Mouse (Mus musculus) spleen, postnatal 4 days (tissue): ENCODE measurements at regions not wholly inside any gene's neighbourhood (a gene's known extent, or its start where the extent isn't known, plus 50 kb on each side); places are given as distances from the start of the nearest gene placed in this dataset.
"Not testable (repeated sequence)": the region's sequence is repeated elsewhere in the genome, so short reads cannot be mapped to it uniquely, and the experiment has no call there.

Experiments
- DNase-seq, 2 experiments: peaks; one replicate each; pipeline ENCODE4 v3.0.0; 2022; ENCODE audit warnings: low spot score in 2 of 2

DNA sequence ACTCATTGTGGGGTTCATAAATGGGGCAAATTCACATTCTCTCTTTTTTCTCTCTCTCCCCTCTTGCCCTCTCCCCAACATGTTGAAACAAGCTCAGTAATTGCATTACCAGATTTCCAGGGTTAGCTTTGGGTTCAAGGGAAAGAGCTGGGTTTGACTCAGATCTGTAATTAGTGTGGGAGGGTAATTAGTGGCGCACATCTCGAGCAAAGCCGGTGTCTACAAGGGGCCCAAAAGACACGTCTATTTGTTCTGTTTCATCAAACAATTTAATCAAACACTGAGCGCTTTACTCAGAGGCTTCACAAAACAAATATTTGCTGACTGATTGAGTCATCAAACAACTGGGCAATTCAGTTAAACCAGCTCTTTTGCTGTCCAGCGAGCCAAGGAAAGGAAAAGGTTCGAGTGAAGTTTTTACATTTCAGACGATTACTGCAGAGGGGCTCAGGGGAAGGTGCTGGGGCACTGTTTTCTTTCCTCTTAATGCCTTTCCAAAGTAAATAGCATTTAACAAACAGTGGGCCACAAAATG, 193.6 kb upstream of the Six2 start:
- no peak for DNase-seq

DNA sequence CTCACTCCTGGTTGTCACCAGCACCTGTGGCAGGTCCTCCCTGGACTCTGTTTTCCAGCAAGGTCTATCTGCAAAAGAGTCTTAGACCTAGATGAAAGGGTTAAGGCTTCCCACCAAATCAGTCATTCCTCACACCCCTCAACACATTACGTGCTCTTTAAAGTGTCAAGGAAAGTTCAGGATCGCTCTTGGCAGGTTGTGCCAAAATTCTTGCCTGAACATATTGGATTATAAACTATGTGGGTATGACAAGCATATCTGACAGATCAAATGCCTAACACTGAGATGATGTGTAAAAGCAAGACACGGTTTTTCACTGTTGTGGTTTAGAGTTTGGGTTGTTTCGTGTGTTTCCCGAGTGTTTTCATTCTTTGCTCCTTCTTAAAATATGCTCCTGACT, 193.0 kb upstream of the Six2 start:
- DNase-seq: no peak

DNA sequence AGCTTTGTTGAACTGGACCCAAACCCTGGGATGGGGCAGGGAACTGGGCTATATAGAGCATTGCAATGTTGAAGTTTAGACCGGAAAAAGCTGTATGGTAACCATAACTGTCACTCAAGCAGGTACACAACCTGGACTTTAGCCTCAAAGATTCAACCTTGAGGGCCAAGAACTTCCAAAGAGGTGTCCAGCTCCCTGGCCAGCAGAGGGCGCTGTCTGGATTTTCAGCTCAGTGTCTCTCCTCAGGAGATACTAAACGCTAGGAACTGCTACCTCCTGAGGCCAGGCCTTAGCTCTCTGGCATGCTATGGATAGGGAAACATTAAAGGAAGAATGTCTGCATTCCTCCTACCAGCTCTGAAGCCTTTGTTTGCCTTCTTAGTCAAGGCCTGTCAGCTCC, 189.4 kb upstream of the Six2 start:
- DNase-seq: peak; percentile 30 to 80

DNA sequence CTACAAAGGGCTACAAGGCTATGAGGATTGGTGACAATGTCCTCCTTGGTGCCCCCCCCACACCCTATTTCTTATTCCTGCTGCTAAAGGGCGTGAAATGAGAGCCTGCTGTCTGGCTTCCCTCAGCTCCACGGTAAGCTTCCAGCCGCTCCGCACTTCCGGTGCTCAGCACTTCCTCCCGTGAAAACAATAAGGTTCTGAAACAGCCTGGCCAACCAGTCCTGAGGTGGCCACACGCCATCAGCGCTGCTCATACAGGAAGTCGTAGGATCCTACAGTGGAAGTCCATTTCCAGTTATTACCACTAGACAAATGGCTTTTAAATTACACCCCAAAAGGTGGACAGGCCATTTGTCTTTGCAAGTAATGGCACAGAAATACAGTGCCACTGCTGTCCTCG, 188.8 kb upstream of the Six2 start:
- no peak for DNase-seq

DNA sequence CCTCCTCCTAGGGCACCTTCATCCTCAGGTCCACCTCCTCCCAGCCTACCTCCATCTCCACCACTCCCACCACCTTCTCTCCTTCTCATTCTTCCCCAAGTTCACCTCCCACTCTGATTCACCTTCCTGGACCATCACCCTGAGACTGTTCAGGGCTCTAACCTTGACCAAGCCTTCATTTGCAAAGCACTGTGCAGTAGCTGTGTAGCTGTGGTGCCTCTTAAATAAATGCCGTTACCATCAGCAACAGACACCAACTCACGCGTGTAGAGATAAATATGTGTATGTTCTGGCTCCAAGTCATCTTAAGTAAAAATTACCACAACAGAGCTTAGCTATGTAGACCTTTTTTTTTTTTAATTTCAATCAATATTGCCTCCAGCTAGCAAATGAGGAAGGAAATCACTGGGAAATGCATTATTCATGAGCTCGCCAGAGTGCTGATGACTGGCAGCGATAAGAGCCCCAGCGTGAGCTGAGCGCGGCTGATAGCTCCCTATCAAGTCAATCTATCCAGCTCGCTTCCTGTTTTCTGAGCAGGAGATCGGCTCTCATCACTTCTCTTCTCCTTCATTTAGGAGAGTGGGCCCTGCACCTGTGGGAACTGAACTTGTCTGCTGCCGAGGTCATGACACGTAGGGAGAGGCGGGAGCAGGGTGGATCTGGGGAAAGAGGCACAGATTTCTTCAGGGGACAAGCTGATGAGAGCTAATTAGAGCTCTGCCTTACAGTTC, 185.9 kb upstream of the Six2 start:
- DNase-seq: no peak

DNA sequence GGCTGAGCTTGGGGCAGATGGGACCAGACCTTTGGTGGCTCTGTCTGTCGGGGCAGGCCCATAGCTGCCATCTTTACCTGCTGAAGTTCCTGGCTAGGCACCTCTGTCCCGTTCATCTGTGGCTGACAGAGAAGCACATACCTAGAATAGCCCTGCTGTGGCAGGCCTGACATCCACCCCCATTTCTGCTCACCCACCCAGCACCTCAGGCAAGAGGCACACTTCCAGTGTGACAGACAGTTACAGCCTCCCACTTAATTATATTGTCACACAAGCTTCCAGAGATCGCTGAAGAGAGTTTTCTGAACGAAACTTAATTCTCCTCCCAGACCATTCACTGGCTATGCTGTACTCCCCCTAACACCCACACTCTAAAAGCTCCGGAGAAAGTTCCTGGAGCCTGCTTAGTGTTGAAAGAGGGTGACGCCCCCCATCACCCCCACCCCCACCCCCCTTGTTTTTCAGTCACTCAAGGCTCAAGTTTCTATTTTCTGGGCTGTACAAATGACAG, 184.9 kb upstream of the Six2 start:
- DNase-seq: no peak

DNA sequence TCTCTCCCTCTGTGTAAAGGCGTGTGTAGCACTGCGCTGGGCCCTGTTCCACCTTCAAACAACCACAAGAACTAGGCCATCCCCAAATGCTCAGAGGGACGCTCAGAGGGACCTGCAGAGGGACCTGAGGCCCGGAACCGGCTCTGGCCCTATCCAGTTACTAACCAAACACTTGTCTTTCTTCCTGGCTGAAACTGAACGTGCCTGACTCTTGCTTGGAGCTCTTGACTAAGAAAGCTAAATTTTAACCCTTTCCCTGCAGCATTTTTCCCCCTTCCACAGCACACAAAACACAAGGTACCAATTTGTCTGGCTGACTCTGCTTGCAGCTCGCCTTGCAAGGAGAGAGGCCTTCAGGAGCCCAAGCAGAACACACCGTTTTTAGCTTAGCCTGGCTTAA, 182.3 kb upstream of the Six2 start:
- no peak for DNase-seq

DNA sequence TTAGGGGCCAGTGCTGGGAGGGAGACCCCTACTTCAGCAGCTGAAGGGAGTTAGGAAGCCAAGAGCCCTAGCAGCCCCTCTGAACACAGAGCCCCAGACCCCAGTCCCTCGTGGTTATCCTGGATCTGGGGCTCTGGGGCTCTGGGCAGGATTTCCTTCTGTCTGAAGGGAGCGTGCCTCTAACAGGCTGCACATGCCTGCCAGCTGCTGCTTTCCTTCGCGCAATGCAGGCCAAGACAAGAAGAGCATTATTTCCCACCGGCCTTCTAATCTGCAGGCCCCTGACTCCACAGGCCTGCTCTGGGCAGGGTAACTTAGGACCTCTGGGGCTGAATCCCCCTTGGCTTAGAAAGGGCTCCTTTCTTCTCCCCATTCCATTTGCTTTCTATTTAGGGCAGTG, 181.1 kb upstream of the Six2 start:
- DNase-seq: no peak

DNA sequence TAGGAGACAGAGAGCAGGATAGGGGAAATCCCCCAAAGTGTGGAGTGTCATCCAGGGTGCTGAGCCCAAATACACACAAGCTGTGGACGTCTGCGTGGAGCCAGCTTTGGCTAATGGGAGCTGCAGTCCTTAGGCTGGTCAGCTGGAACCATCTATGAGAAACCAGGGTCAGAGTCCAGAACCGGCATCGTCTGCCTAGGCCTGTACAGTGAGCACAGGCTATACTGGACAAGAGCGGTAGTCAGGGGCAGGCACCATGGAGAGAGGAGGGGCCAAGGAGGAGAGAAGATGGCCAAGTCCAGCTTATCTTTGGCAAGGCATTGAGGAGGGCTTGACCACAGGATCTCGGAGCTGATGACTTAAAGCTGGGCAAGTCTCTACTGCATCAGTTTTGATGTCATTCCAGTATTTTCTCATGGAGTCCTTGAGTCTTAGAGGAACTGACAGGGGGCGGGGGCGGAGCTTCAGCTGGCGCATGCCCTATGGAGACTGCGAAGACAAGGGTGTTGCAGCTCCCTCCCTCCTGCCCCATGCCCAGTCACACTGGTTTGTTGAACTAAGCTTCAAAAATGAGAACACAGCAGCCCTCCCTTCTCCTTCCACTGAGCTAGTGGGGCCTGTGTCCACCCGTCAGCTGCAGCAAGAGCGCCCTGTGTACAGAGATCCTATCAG, 180.0 kb upstream of the Six2 start:
- DNase-seq: no peak

DNA sequence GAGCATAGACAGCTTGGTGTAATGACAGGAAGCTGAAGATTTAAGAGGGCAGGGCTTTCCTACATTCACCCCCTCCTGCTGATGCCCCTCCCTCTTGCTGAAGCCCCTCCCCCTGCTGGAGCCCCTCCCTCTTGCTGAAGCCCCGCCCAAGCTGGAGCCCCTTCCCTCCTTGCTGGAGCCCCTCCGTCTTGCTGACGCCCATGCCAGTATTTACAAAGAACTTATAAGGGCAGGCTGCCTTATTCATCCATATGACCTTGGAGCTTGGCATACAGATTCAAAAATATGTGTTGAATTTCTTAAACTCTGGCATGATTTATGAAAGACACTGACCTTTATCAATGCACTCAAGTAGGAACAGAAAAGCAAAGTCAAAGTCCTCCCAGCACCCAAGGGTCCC, 178.5 kb upstream of the Six2 start:
- no peak for DNase-seq

DNA sequence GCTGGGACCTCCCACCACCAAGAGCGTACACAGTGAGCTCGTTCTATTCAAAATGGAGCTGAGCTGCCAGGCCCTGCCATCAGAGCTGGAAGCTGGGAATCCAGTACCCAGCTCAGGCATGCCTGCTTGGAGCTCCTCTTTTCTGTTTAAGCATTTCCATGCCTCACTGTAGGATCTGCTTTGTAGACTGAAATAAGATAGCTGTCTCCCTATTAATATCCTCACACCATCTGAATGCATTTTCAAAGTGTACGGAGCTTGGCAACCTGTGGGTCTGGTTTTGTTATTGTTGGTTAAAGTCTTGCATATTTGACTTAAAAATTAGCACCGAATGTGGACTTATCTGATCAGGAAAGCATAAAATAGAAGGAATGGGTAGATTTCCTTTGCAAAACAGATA, 177.9 kb upstream of the Six2 start:
- no peak for DNase-seq

DNA sequence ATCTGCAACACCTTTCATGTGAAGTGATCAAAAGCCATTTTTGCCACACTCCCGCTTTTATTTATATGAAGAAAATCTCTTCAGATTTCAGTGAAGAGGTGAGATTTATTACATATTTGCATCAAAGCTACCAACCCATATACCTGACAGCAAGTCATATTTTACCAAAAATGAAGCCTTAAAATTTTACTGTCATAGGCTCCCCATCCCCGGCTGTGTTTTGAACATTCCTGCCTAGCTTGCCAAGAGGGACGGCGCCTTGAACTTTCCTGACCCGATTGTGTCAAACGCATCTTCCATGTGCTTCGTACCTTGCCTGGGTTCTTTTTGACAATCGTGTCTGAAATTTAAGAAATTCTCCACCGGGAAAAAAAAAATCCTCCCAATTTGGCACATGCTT, 173.3 kb upstream of the Six2 start:
- no peak for DNase-seq

DNA sequence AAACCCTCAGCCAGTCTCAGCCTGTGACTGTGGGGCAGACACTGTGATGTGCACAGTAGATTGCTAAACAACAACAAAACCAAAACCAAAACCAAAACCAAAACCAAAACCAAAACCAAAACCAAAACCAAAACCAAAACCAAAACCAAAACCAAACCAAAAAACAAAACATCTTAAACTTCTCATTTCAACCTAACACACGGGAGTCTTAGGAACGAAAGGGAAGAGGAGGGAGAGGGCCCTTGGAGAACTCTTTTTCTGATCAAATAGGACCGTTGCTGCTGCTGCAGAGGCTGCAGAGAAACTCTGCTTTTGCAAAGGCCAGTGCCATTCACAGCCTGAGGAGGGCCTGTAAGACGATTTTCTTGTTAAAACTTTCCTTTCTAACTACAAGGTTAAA, 172.7 kb upstream of the Six2 start:
- no peak for DNase-seq

DNA sequence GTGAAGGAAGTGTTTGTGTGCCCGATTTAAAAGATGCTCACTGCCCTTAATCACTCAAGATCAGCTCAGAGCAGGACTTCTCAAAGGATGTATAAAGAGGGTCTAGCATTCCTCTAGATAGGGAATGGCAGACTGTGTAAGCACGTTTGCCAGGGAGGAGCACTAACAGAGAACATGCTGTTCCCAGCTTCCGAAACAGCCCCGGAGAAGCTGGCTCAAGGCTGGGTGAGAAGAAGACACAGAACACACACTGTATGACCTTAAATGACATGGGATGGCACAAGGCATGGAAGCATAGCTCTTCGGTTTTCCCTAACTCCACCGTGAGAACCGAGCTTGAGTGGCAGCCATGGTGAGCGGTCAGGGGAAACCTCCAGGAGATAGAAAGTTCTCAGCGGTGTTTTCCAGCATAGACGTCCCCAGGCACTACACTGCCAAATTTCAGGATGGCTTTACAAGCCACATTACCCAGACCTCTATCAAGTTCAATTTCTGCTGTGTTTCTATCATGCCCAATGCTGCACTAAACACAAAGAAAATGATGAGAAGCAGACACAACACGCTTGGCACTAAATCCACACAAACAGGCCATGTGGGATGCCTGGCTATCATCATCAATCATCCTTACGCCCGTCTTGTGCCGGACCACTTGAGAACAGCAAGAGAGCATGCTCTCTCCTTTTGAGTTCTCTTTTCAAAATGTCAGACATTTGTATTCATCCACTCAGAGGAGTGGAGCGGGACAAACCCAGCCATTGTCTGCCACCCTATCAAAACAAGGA, 172.0 kb upstream of the Six2 start:
- no peak for DNase-seq

DNA sequence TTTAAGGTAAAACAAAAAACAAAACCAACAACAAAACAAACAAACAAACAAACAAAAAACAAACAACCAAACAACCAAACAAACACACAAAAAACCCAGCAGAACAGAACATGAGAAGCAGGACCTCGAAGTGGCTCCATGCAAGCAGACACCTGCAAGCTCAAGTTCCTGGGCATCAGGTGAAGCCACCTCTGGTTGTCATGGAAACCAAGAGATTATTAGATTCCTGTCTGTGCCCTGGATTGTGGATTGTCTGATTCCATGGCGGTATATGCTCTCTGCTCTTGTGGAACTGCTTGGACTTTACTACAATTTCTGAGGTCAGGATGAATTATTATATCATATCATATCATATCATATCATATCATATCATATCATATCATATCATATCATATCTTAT, 170.4 kb upstream of the Six2 start:
- no peak for DNase-seq

DNA sequence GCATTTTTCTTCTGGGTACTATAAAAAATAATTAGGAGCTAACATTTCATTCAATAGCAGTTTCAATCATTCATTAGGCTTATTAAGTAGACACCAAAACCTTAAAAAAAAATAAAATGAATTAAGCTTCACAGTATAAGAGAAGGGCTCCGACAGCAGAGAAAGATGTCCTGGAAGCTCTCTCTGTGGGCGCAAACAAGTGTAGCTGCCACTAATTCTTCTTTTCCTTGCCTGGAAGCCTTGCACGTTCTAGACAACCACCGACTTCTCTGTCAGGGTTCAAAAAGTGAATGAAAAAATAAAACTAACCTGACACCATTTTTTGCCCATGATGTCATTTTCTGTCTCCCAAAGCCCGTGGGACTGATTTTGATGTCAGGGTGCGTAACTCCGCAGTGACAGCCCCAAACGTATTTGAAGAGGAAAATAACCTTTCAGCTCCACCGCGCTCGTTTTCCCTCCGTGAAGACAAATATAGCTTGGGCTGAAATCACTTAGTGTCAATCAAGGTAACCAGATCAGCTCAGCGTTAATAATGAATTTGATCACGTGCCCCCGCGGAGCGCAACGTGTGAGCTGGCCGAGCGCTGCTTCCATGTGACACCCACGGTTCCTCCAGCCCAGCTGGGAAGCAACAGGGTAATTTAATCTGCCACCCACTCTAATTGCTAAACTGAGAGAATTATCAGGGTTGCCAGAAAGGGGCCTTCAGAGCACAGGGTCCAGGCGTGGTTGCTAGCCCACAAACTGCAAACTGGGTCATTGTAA, 169.8 kb upstream of the Six2 start:
- DNase-seq: no peak

DNA sequence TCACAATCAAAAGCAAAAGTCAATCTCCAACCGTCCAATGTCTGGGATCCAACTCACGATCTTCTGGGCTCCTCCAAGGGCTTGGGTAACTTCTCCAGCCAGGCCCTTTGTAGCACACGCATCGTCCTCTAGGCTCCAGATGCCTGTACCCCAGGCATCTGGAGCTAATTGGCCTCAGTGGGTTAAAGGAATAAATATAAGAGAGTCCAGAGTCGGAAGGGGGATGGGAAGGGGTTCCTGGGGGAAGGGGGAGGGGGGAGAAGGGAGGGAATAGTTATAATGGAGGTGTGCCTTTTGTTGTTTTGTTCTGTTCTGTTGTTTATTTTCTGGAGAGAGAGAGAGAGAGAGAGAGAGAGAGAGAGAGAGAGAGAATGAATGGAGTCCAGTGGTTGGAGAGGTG, 168.8 kb upstream of the Six2 start:
- not testable (repeated sequence) for DNase-seq

DNA sequence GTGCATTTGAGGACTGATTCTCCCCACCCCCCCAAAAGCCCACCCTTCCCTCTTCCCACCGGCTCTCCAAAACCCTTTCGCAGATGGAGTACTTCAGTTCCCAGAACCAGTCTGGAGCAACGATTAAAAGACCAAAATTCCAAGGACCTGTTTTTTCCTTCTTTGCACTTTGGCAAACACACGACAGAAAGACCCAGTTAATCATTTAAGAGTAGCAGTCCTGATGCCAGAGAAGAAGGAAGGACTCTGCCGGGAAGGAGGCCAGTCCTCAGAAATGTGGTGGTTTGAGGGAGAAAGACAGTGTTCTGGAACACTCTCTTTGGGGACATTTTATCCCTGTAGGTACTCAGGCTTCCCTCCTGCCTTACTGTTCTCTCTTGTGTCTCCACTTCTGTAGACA, 165.1 kb upstream of the Six2 start:
- DNase-seq: no peak

DNA sequence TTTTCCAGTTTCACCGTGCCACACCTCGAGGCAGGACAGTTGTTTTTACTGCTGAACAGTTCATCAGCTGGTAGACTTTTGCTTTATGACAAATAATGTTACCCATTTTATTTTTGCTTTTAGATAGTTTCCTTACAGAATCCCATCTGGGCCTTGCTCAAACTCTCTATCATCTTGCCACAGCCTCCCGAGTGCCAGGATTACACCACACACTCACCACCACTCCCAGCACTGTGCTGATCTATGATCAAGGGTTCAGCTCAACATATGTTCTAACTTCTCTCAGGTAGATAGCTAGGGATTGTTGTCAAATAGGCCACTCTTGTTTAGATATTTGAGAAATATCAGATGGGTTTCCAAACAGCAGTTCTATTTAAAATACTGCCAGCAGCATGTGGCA, 160.5 kb upstream of the Six2 start:
- no peak for DNase-seq

DNA sequence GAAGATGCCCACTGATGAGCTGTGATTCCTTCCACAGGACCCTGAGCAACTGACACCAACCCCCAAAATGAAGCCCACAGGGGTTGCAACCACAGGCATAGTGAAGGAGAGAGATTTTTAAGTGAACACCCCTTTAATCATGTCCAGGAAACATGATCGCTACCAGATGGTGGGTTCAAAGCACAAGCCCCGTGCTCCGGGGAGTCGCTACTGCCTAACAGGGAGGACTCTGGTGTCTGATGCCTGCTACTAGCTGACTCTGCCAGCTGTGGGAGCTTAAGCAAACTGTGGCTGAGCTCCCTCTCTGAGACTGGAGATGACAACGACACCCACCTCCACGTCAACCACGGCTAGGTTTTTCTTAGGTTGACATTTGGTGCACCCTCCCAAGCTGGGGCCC, 159.7 kb upstream of the Six2 start:
- no peak for DNase-seq

DNA sequence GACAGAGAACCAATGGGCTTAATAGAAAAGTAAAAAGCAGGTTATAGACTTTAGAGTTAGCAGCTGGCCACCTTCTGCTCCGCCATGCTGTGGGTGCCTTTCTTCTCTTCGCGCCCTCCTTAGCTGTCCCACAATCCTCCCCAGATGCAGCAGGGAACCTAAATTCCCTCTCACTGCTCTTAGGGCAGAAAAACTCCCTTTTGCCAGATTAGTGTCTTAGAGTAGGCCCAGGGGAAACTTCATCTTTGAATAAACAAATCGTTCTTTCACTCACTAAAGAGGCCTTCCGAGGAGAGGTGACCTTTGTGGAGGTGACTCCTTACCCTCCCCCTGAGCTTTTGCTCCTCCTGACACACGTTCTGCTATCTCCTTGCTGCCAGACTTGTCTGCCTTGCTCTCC, 157.0 kb upstream of the Six2 start:
- DNase-seq: no peak

DNA sequence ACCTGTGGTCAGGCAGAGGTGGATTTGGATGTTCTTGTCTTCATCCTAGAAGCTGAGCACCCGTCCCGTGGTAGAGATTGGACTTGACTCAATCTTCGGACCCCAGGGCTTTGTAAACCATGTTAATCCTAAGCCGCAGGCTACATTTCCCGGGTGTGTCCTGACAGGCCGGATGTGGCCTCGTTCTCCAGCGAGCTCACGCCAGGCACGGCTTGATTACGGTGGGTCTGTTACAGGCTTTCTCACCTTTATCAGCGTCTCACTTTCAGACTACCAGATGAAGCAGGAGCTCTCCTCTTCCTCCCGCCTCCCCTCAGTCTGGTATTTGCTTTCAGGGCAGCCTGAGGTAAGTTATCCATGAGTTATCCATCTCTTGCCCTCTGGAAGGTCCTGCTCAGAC, 156.4 kb upstream of the Six2 start:
- DNase-seq: no peak
